Mouse (Mus musculus) C2C12 (cell line): ENCODE measurements around the gene Tmx1.

ENCODE experiments used
- CEBPB ChIP-seq: IDR thresholded peaks from one replicate; pipeline ENCODE4 v1.6.1; 2011; ENCODE audit warnings: low read depth, mild to moderate bottlenecking, control low read depth, moderate library complexity
- CTCF ChIP-seq: IDR thresholded peaks from one replicate; pipeline ENCODE4 v1.5.1; 2011; ENCODE audit not compliant: control insufficient read depth, insufficient read depth, insufficient read length
- MYOD1 ChIP-seq: IDR thresholded peaks from one replicate; pipeline ENCODE4 v1.6.1; 2011; ENCODE audit warnings: low read depth; ENCODE audit not compliant: control insufficient read depth, insufficient read length
- MYOG ChIP-seq: IDR thresholded peaks from one replicate; pipeline ENCODE4 v1.6.1; 2011; ENCODE audit not compliant: control insufficient read depth, insufficient read length; ENCODE audit errors: extremely low read depth
- USF1 ChIP-seq: IDR thresholded peaks from one replicate; pipeline ENCODE4 v1.6.1; 2011; ENCODE audit warnings: low read depth, mild to moderate bottlenecking, control low read depth, moderate library complexity

GRCm38 (mm10) chr12:70455226-70455625 is 2.3 kb downstream of the Tmx1 start:
- TF ChIP-seq CTCF (no peak), CEBPB (no peak), MYOD1 (no peak), USF1 (no peak), MYOG (no peak)
